Mouse (Mus musculus): ENCODE measurements around the gene Kcnk13. TPM values are rescaled to one million over a fixed set of nuclear protein-coding genes. Genes with fewer than 3 reads are reported as not detected.

Gene Kcnk13
- total RNA-seq, 2 experiments from 2014 or later, result not detected

Other genes starting within 250 kb of the Kcnk13 start
- gene Efcab11, start 80.1 kb upstream of the Kcnk13 start, total RNA-seq (2014; fragmentation: Nextera tagmentation), result 1.2 and 3.5 TPM in 2 replicates
- gene Efcab11, start 80.1 kb upstream of the Kcnk13 start, total RNA-seq (2017), result 3.9 and 14.2 TPM in 2 replicates
- 52.8 and 60.8 TPM in 2 replicates for gene Tdp1, start 80.0 kb upstream of the Kcnk13 start, total RNA-seq (2014; fragmentation: Nextera tagmentation)
- 15.5 and 22.1 TPM in 2 replicates for gene Tdp1, start 80.0 kb upstream of the Kcnk13 start, total RNA-seq (2017)
- 198 and 227 TPM in 2 replicates for gene Psmc1, start 145.7 kb downstream of the Kcnk13 start, total RNA-seq (2014; fragmentation: Nextera tagmentation)
- 293 and 383 TPM in 2 replicates for gene Psmc1, start 145.7 kb downstream of the Kcnk13 start, total RNA-seq (2017)
- gene Nrde2, start 195.2 kb downstream of the Kcnk13 start, total RNA-seq (2014; fragmentation: Nextera tagmentation), result 10.4 and 14.9 TPM in 2 replicates
- 34.5 and 36.1 TPM in 2 replicates for gene Nrde2, start 195.2 kb downstream of the Kcnk13 start, total RNA-seq (2017)
- 102 and 137 TPM in 2 replicates for gene Calm1, start 234.9 kb downstream of the Kcnk13 start, total RNA-seq (2014; fragmentation: Nextera tagmentation)
- 509 and 519 TPM in 2 replicates for gene Calm1, start 234.9 kb downstream of the Kcnk13 start, total RNA-seq (2017)